Mouse (Mus musculus): ENCODE measurements around the gene Map3k3. TPM values are rescaled to one million over a fixed set of nuclear protein-coding genes. Genes with fewer than 3 reads are reported as not detected.
A peak's percentile ranks its signal among the peaks of the same experiment; 100 is the strongest.

The Map3k3 gene
- total RNA-seq, 2 experiments from 2014 or later, result 18.5 to 20.8 TPM

- no peak for DNase-seq
These were observed 74.5 kb downstream of the Map3k3 start for GRCm38 (mm10) chr11:106158930-106159215.

- DNase-seq, result peak; percentile 69
These were observed 75.0 kb downstream of the Map3k3 start for GRCm38 (mm10) chr11:106159216-106159920.

GRCm38 (mm10) chr11:106159921-106160840 lies 75.8 kb downstream of the Map3k3 start:
- DNase-seq, result peak; percentile 73

GRCm38 (mm10) chr11:106160841-106161721 lies 76.7 kb downstream of the Map3k3 start, which contains the start of the genes Gm10840 and Limd2:
TSS of gene Gm10840 (plus strand) at chr11:106160850.
TSS of gene Limd2 (minus strand) at chr11:106160860.
- DNase-seq, result no peak

- DNase-seq, result peak; percentile 35
These were observed 77.8 kb downstream of the Map3k3 start for GRCm38 (mm10) chr11:106162237-106162636.

GRCm38 (mm10) chr11:106163546-106163945 lies 79.1 kb downstream of the Map3k3 start:
- DNase-seq, result no peak

GRCm38 (mm10) chr11:106164601-106165180 lies 80.3 kb downstream of the Map3k3 start:
- no peak for DNase-seq

- no peak for DNase-seq
These were observed 83.0 kb downstream of the Map3k3 start for GRCm38 (mm10) chr11:106167435-106167834.

GRCm38 (mm10) chr11:106170807-106171206 lies 86.4 kb downstream of the Map3k3 start:
- no peak for DNase-seq

- no peak for DNase-seq
These were observed 88.8 kb downstream of the Map3k3 start for GRCm38 (mm10) chr11:106173228-106173627.

GRCm38 (mm10) chr11:106174372-106174771 lies 90.0 kb downstream of the Map3k3 start:
- peak; percentile 55 for DNase-seq

- peak; percentile 66 for DNase-seq
These were observed 90.7 kb downstream of the Map3k3 start for GRCm38 (mm10) chr11:106175081-106175480.

- no peak for DNase-seq
These were observed 92.0 kb downstream of the Map3k3 start for GRCm38 (mm10) chr11:106176372-106176771.

GRCm38 (mm10) chr11:106178036-106178782 lies 93.8 kb downstream of the Map3k3 start:
- no peak for DNase-seq

GRCm38 (mm10) chr11:106179711-106180448 lies 95.5 kb downstream of the Map3k3 start:
- no peak for DNase-seq

- no peak for DNase-seq
These were observed 96.0 kb downstream of the Map3k3 start for GRCm38 (mm10) chr11:106180449-106180801.

GRCm38 (mm10) chr11:106187326-106187725 lies 102.9 kb downstream of the Map3k3 start:
- no peak for DNase-seq

GRCm38 (mm10) chr11:106191716-106192115 lies 107.3 kb downstream of the Map3k3 start:
- DNase-seq, result no peak

GRCm38 (mm10) chr11:106192241-106192640 lies 107.8 kb downstream of the Map3k3 start:
- no peak for DNase-seq

- DNase-seq, result no peak
These were observed 108.4 kb downstream of the Map3k3 start for GRCm38 (mm10) chr11:106192657-106193370.
